Mouse (Mus musculus): ENCODE measurements around the gene Rwdd2a. TPM values are rescaled to one million over a fixed set of nuclear protein-coding genes. Genes with fewer than 3 reads are reported as not detected.

The Rwdd2a gene
- total and polyA plus RNA-seq, 3 experiments, result 1.2 to 2.4 TPM; not detected in 1

- DNase-seq (ENCODE audit: low read depth, low spot score), result peak; percentile 90
- TF ChIP-seq ETS1 (IDR thresholded peaks at IDR 0.05; ENCODE audit: low read depth, low read length), result no peak
- peak; percentile 86 for TF ChIP-seq SMC3 (IDR thresholded peaks at IDR 0.05; ENCODE audit: low read depth, low read length)
- TF ChIP-seq USF2 (IDR thresholded peaks at IDR 0.05; ENCODE audit: borderline replicate concordance in 1 of 2, insufficient read depth in 1 of 2, low read depth in 1 of 2, low read length in 2 of 2), result no peak
- TF ChIP-seq RAD21 (IDR thresholded peaks at IDR 0.05; ENCODE audit: low read depth, low read length), result peak; percentile 82
- peak; percentile 38; the same call in 1 of the 2 replicates for TF ChIP-seq HCFC1 (IDR thresholded peaks at IDR 0.05; ENCODE audit: low read depth, low read length)
- no peak for TF ChIP-seq MAZ (IDR thresholded peaks at IDR 0.05; ENCODE audit: low read depth, low read length)
- TF ChIP-seq GATA1 (IDR thresholded peaks at IDR 0.05; ENCODE audit: low read depth, low read length), result 0 out of 2 replicates have a peak, but pooled peaks have one; percentile 5
- 0 out of 2 replicates have a peak, but pooled peaks have one; percentile 5 for TF ChIP-seq BHLHE40 (IDR thresholded peaks at IDR 0.05; ENCODE audit: borderline replicate concordance, low read depth, low read length)
- TF ChIP-seq MAX (IDR thresholded peaks at IDR 0.05; ENCODE audit: low read length), result peak; percentile 72
- peak; percentile 82 for TF ChIP-seq SIN3A (IDR thresholded peaks at IDR 0.05; ENCODE audit: low read length)
- TF ChIP-seq ZC3H11A (IDR thresholded peaks at IDR 0.05; ENCODE audit: low read depth, low read length), result peak; percentile 78
- peak; percentile 69; the same call in 1 of the 2 replicates for TF ChIP-seq MYC (IDR thresholded peaks at IDR 0.05; ENCODE audit: low read depth, low read length)
- TF ChIP-seq CTCF (IDR thresholded peaks at IDR 0.05 in 2 of 3, conservative IDR thresholded peaks at IDR 0.05 in 1 of 3; ENCODE audit: control insufficient read depth in 1 of 3, insufficient read depth in 1 of 3, low read depth in 2 of 3, low read length in 3 of 3, poor library complexity in 1 of 3, severe bottlenecking in 1 of 3), result peak; percentile 79 to 90 (median 81)
- peak; percentile 84 for TF ChIP-seq MXI1 (IDR thresholded peaks at IDR 0.05; ENCODE audit: low read depth, low read length)
- Histone ChIP-seq H3K9ac (ENCODE audit: control insufficient read depth, low read depth, low read length, poor library complexity, severe bottlenecking) (peak overlapping the region; percentile 76), H3K4me3 (ENCODE audit: control insufficient read depth in 1 of 2, insufficient read depth in 1 of 2, low read depth in 2 of 2, low read length in 2 of 2) (peak overlapping the region; percentile 96 to 98), H3K79me2 (ENCODE audit: control insufficient read depth, insufficient read depth, low read length, poor library complexity) (peaks cover 2% of the 10 kb centered on the region; the same call in 1 of the 2 replicates), H3K27ac (ENCODE audit: control insufficient read depth, low read depth, low read length) (no peak overlapping the region), H3K27me3 (ENCODE audit: control insufficient read depth in 1 of 2, insufficient read depth in 2 of 2, low read length in 2 of 2) (no peaks in the 10 kb centered on the region), H3K36me3 (ENCODE audit: control insufficient read depth in 1 of 2, insufficient read depth in 2 of 2, low read length in 2 of 2) (no peaks in the 10 kb centered on the region; a peak in 1 of 4 replicates), H3K9me3 (replicated peaks; ENCODE audit: insufficient read depth, low read length) (no peaks in the 10 kb centered on the region), H3K4me1 (ENCODE audit: control insufficient read depth in 1 of 2, insufficient read depth in 2 of 2, low read length in 2 of 2) (peaks cover 0 to 6% of the 10 kb centered on the region in 2 experiments; a peak in 2 of 4 replicates)
Observed at GRCm38 (mm10) chr9:86572636-86573291, 973 bp downstream of the Rwdd2a start.

DNA sequence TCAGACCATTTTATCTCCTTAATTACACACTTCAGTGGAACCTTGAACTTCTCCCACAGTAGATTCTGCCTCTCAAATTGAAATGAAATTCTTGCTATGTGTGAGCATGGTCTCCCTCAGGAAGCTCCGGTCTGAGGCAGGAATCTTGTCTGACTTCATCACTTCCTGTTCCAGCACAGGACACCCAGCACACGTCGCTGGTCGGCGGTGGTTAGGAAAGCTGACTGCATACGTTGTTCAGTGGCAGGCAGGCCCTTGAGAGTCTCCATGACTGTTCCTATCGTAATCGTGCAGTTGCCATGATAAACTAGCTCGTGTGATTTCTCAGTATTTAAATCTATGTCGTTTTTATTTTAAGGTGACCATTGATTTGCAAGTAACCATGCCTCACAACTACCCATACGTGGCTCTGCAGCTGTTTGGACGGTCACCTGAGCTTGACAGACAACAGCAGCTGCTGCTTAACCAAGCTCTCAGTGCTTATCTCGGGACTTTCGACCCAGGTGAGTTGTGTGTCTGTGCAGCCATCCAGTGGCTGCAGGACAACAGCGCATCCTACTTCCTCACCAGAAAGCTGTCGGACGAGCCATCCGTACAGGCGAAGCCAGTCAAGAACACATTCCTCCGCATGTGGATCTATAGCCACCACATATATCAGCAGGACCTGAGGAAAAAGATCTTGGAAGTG, 2.0 kb downstream of the Rwdd2a start:
- peaks cover 0 to 6% of the 10 kb centered on the region in 2 experiments; a peak in 2 of 4 replicates for H3K4me1 ChIP-seq (ENCODE audit: control insufficient read depth in 1 of 2, insufficient read depth in 2 of 2, low read length in 2 of 2)
- no peak overlapping the region for H3K9ac ChIP-seq (ENCODE audit: control insufficient read depth, low read depth, low read length, poor library complexity, severe bottlenecking)
- no peaks in the 10 kb centered on the region for H3K27me3 ChIP-seq (ENCODE audit: control insufficient read depth in 1 of 2, insufficient read depth in 2 of 2, low read length in 2 of 2)
- peaks cover 2% of the 10 kb centered on the region; the same call in 1 of the 2 replicates for H3K79me2 ChIP-seq (ENCODE audit: control insufficient read depth, insufficient read depth, low read length, poor library complexity)
- H3K36me3 ChIP-seq (ENCODE audit: control insufficient read depth in 1 of 2, insufficient read depth in 2 of 2, low read length in 2 of 2), result no peaks in the 10 kb centered on the region; a peak in 1 of 4 replicates
- no peak overlapping the region for H3K27ac ChIP-seq (ENCODE audit: control insufficient read depth, low read depth, low read length)
- TF ChIP-seq MYB (IDR thresholded peaks at IDR 0.05; ENCODE audit: low read depth, low read length) (no peak), MXI1 (IDR thresholded peaks at IDR 0.05; ENCODE audit: low read depth, low read length) (no peak), POLR2A (IDR thresholded peaks at IDR 0.05; ENCODE audit: control insufficient read depth in 1 of 2, insufficient read depth in 1 of 2, low read depth in 1 of 2, low read length in 2 of 2, poor library complexity in 1 of 2) (no peak), NELFE (IDR thresholded peaks at IDR 0.05; ENCODE audit: low read depth, low read length) (no peak), ZC3H11A (IDR thresholded peaks at IDR 0.05; ENCODE audit: low read depth, low read length) (no peak), MAX (IDR thresholded peaks at IDR 0.05; ENCODE audit: low read length) (no peak), MAFK (IDR thresholded peaks at IDR 0.05; ENCODE audit: borderline replicate concordance, low read depth, low read length) (no peak), MYC (IDR thresholded peaks at IDR 0.05; ENCODE audit: low read depth, low read length) (no peak), ETS1 (IDR thresholded peaks at IDR 0.05; ENCODE audit: low read depth, low read length) (no peak), BHLHE40 (IDR thresholded peaks at IDR 0.05; ENCODE audit: borderline replicate concordance, low read depth, low read length) (no peak), UBTF (IDR thresholded peaks at IDR 0.05; ENCODE audit: borderline replicate concordance, insufficient read depth, low read depth, low read length) (no peak), HCFC1 (IDR thresholded peaks at IDR 0.05; ENCODE audit: low read depth, low read length) (no peak), CHD2 (IDR thresholded peaks at IDR 0.05; ENCODE audit: low read length) (no peak), GABPA (IDR thresholded peaks at IDR 0.05; ENCODE audit: low read depth, low read length) (no peak), NRF1 (IDR thresholded peaks at IDR 0.05; ENCODE audit: insufficient read depth, low read depth, low read length, poor library complexity, severe bottlenecking) (no peak)
- DNase-seq (ENCODE audit: low read depth, low spot score), result no peak
- H3K4me3 ChIP-seq (ENCODE audit: control insufficient read depth in 1 of 2, insufficient read depth in 1 of 2, low read depth in 2 of 2, low read length in 2 of 2), result no peak overlapping the region
- no peaks in the 10 kb centered on the region for H3K9me3 ChIP-seq (replicated peaks; ENCODE audit: insufficient read depth, low read length)
